Mouse (Mus musculus): ENCODE results near the gene Prss27. TPM values are rescaled to one million over a fixed set of nuclear protein-coding genes. Genes with fewer than 3 reads are reported as not detected.

Gene Prss27
- 2.3 and 9.7 TPM in 2 replicates for polyA plus RNA-seq (2012; rRNA removed; ENCODE audit: low replicate concordance)

GRCm38 (mm10) chr17:24037844-24038243 is at the start of gene Prss27:
Gene Prss27 (plus strand): TSS chr17:24038144.

DNA sequence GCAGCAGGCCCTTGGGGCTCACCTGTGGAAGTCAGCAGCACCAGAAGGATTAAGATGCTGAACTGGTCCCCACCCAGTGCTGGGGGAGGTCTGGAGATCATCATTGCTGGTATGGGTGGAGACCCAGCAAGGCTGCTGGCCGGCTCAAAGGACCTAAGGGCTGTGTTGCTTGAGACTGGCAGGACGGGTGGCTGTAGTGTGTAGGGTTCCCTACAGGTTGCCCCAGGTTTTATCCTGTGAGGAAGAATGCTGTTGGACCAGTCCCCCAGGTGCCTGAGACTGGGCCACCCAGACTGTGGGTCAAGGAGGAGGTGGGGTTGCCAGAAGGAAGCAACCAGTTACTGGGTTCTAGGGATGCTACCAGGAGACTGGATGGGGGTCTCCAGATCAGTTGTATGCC is 40.0 kb upstream of the Prss27 start, which contains the start of gene Prss22:
Gene Prss22 (minus strand): TSS at position 200 of the 400 bp plus-strand sequence.

DNA sequence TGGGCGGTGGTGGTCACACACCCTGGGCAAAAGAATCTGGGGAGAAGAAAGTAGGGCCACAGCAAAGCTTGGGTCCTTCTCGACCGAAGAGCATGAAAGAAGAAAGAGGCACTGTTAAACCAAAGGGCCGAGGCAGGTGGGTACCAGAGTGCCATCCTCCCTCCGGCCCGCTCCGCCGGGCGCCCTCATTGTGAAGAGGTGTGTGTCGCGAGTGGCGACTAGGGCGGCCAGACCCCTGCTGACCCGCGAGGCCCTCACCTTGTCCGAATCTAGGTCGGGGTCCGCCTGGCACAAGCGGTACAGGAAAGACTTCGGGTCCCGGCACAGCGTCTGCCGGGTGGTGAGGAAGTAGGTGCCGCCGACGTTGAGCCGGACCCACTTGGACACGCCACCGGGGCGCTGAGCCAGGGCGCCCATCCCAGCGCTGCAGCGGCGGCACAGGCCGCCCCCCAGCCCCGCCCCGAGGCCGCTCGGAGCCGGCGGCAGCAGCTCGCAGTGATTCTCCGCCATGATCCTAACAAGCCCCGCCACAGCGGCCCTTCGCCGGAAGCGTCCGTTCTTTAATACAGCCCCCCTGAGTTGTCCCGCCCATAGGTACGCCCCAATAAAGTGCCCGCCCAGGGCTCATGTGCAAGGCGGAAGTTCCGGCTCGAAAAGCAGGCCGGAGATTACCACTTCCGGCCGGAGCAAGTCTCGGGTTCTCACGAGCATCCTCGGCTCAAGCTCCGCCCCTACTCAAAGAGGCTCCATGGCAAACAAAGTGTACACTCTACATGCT is 35.2 kb downstream of the Prss27 start, which contains the start of gene Kctd5:
Gene Kctd5 (minus strand): TSS at position 567 of the 778 bp plus-strand sequence.

Other genes starting within 250 kb of the Prss27 start
- 400 and 623 TPM in 2 replicates for gene Srrm2, start 247.6 kb upstream of the Prss27 start, polyA plus RNA-seq (2012; rRNA removed; ENCODE audit: low replicate concordance)
- 589 and 702 TPM in 2 replicates for gene Elob, start 209.0 kb upstream of the Prss27 start, polyA plus RNA-seq (2012; rRNA removed; ENCODE audit: low replicate concordance)
- gene Prss33, start 202.1 kb upstream of the Prss27 start, polyA plus RNA-seq (2012; rRNA removed; ENCODE audit: low replicate concordance) = 0.09 and 0.33 TPM in 2 replicates
- gene Prss32, start 194.3 kb upstream of the Prss27 start, polyA plus RNA-seq (2012; rRNA removed; ENCODE audit: low replicate concordance) = not detected in 2 replicates
- 0.32 and 0.64 TPM in 2 replicates for gene Prss41, start 194.0 kb upstream of the Prss27 start, polyA plus RNA-seq (2012; rRNA removed; ENCODE audit: low replicate concordance)
- 0.09 TPM in 1 of 2 replicates, not detected in the other for gene Prss21, start 170.1 kb upstream of the Prss27 start, polyA plus RNA-seq (2012; rRNA removed; ENCODE audit: low replicate concordance)
- not detected in 2 replicates for gene Dcpp1, start 157.3 kb upstream of the Prss27 start, polyA plus RNA-seq (2012; rRNA removed; ENCODE audit: low replicate concordance)
- not detected in 2 replicates for gene Dcpp2, start 157.3 kb upstream of the Prss27 start, polyA plus RNA-seq (2012; rRNA removed; ENCODE audit: low replicate concordance)
- not detected in 2 replicates for gene Dcpp3, start 120.7 kb upstream of the Prss27 start, polyA plus RNA-seq (2012; rRNA removed; ENCODE audit: low replicate concordance)
- not detected in 2 replicates for gene Sbp, start 96.5 kb upstream of the Prss27 start, polyA plus RNA-seq (2012; rRNA removed; ENCODE audit: low replicate concordance)
- gene Sbpl, start 82.9 kb upstream of the Prss27 start, polyA plus RNA-seq (2012; rRNA removed; ENCODE audit: low replicate concordance) = not detected in 2 replicates
- gene Prss30, start 57.6 kb upstream of the Prss27 start, polyA plus RNA-seq (2012; rRNA removed; ENCODE audit: low replicate concordance) = 0.37 and 1.5 TPM in 2 replicates
- gene Prss22, start 40.0 kb upstream of the Prss27 start, polyA plus RNA-seq (2012; rRNA removed; ENCODE audit: low replicate concordance) = 1.0 TPM in 1 of 2 replicates, not detected in the other
- gene Kctd5, start 35.3 kb downstream of the Prss27 start, polyA plus RNA-seq (2012; rRNA removed; ENCODE audit: low replicate concordance) = 17.6 and 36.4 TPM in 2 replicates
- gene Pdpk1, start 112.8 kb downstream of the Prss27 start, polyA plus RNA-seq (2012; rRNA removed; ENCODE audit: low replicate concordance) = 22.3 and 23.3 TPM in 2 replicates
- 43.6 and 56.5 TPM in 2 replicates for gene Amdhd2, start 125.6 kb downstream of the Prss27 start, polyA plus RNA-seq (2012; rRNA removed; ENCODE audit: low replicate concordance)
- gene Atp6v0c, start 131.6 kb downstream of the Prss27 start, polyA plus RNA-seq (2012; rRNA removed; ENCODE audit: low replicate concordance) = 819 and 932 TPM in 2 replicates
- 18.9 and 36.2 TPM in 2 replicates for gene Tbc1d24, start 167.4 kb downstream of the Prss27 start, polyA plus RNA-seq (2012; rRNA removed; ENCODE audit: low replicate concordance)
- gene Ntn3, start 171.4 kb downstream of the Prss27 start, polyA plus RNA-seq (2012; rRNA removed; ENCODE audit: low replicate concordance) = 7.1 and 13.6 TPM in 2 replicates
- 8.0 and 12.3 TPM in 2 replicates for gene Tedc2, start 182.7 kb downstream of the Prss27 start, polyA plus RNA-seq (2012; rRNA removed; ENCODE audit: low replicate concordance)
- 1.4 and 8.8 TPM in 2 replicates for gene Ccnf, start 213.3 kb downstream of the Prss27 start, polyA plus RNA-seq (2012; rRNA removed; ENCODE audit: low replicate concordance)